In the genomic region with DNA sequence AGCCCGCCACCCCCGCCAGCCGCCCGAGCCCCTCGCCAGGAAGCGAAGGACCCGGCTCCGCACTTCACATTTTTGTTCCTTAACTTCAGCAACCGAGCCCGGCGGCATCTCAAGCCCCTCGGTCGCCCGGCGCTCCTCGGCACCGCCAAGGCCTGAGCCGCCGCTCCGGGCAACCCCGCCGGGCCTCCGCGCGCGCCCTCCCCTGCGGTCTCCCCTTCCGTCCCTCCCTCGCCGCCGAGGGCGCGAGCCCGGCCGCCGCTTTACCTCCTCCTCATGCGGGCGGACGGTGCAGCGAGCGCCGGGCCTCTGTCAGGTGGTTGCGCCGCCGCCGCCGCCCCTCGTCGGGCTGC, we compare ENCODE assay signal across 8 mouse cellular contexts. TPM values are rescaled to one million over a fixed set of nuclear protein-coding genes. Genes with fewer than 3 reads are reported as not detected.
DNase-seq lines count a peak whose midpoint lies in the region; ATAC-seq and TF ChIP-seq lines count a peak whose summit lies in the region.

No protein-coding gene starts in this region.

- no peak for TF ChIP-seq POLR2A in bone marrow, adult 2 months (IDR thresholded peaks at IDR 0.05; ENCODE audit: borderline replicate concordance, control insufficient read depth, low read depth, low read length)

- H3K4me2 ChIP-seq in forebrain, embryonic 16.5 days (ENCODE audit: low read length), result peak overlapping the region; percentile 62
- H3K4me2 ChIP-seq in intestine, postnatal 0 days (replicated peaks; ENCODE audit: low read depth), result peak overlapping the region; percentile 84
- H3K4me2 ChIP-seq in midbrain, postnatal 0 days (ENCODE audit: low read depth, low read length, poor library complexity, severe bottlenecking), result peak overlapping the region; percentile 58

- peak overlapping the region; percentile 92 for H3K9ac ChIP-seq in forebrain, embryonic 16.5 days (replicated peaks; ENCODE audit: low read depth, low read length)
- peak overlapping the region; percentile 96 for H3K9ac ChIP-seq in intestine, postnatal 0 days (ENCODE audit: low read depth, low read length)
- peak overlapping the region; percentile 86 for H3K9ac ChIP-seq in midbrain, postnatal 0 days (replicated peaks; ENCODE audit: low read length, poor library complexity, severe bottlenecking)

- H3K36me3 ChIP-seq in forebrain, embryonic 16.5 days (ENCODE audit: control insufficient read depth, insufficient read depth), result no peaks in the 10 kb centered on the region
- H3K36me3 ChIP-seq in intestine, postnatal 0 days (ENCODE audit: control insufficient read depth, insufficient read depth), result no peaks in the 10 kb centered on the region
- H3K36me3 ChIP-seq in midbrain, postnatal 0 days (ENCODE audit: insufficient read depth, low read length), result no peaks in the 10 kb centered on the region

- no peaks in the 10 kb centered on the region for H3K27me3 ChIP-seq in forebrain, embryonic 16.5 days (replicated peaks; ENCODE audit: control insufficient read depth, insufficient read depth, low read length)
- no peaks in the 10 kb centered on the region for H3K27me3 ChIP-seq in intestine, postnatal 0 days (replicated peaks; ENCODE audit: control insufficient read depth, insufficient read depth, low read length)
- no peaks in the 10 kb centered on the region for H3K27me3 ChIP-seq in midbrain, postnatal 0 days (ENCODE audit: insufficient read depth, low read length)

- ATAC-seq in forebrain, embryonic 16.5 days, result peak; percentile 69
- peak; percentile 49 for ATAC-seq in intestine, postnatal 0 days
- no peak for ATAC-seq in midbrain, postnatal 0 days (ENCODE audit: low FRiP score)

- 1% methylated on average over 49 of the region's 49 CpGs for WGBS in bone marrow, adult 2 months
- under 1% methylated on average over 45 of the region's 49 CpGs for WGBS in forebrain, embryonic 16.5 days
- under 1% methylated on average over 39 of the region's 49 CpGs for WGBS in intestine, postnatal 0 days
- under 1% methylated on average over 35 of the region's 49 CpGs for WGBS in midbrain, postnatal 0 days

- no peak for DNase-seq in left cerebral cortex, adult 2 months (ENCODE audit: extremely low spot score in 1 of 2, low spot score in 2 of 2)
- no peak for DNase-seq in left cerebral cortex, postnatal 4 days
- no peak for DNase-seq in midbrain, postnatal 0 days (ENCODE audit: low spot score)
- DNase-seq in thymus, postnatal 14 days, result peak; percentile 77
- no peak for DNase-seq in adipocyte (ENCODE audit: low spot score)

- no peaks in the 10 kb centered on the region for H3K9me3 ChIP-seq in forebrain, embryonic 16.5 days (ENCODE audit: control insufficient read depth, low read length)
- H3K9me3 ChIP-seq in intestine, postnatal 0 days (ENCODE audit: control insufficient read depth), result no peaks in the 10 kb centered on the region
- no peaks in the 10 kb centered on the region for H3K9me3 ChIP-seq in midbrain, postnatal 0 days (ENCODE audit: low read length)

- peak overlapping the region; percentile 84 for H3K4me3 ChIP-seq in left cerebral cortex, adult 2 months
- peak overlapping the region; percentile 74 for H3K4me3 ChIP-seq in bone marrow, adult 2 months (replicated peaks; ENCODE audit: control insufficient read depth, low read depth, low read length)
- H3K4me3 ChIP-seq in forebrain, embryonic 16.5 days (replicated peaks; ENCODE audit: low read length), result peak overlapping the region; percentile 99
- peak overlapping the region; percentile 98 for H3K4me3 ChIP-seq in intestine, postnatal 0 days (ENCODE audit: low read depth, low read length)
- peak overlapping the region; percentile 98 for H3K4me3 ChIP-seq in midbrain, postnatal 0 days (ENCODE audit: low read depth, low read length)

- intact Hi-C loops in left cerebral cortex, adult 2 months (cut with DNase I), result loop anchor here (1.0 to 10.0 kb wide), 4 partner anchors 160 to 360 kb away; partner anchors contain the start of genes Rfc1, Smim14, Ube2k and Ugdh
- intact Hi-C loops in left cerebral cortex, postnatal 4 days (cut with DNase I), result no loop called here

- H3K27ac ChIP-seq in left cerebral cortex, adult 2 months, result peak overlapping the region; percentile 75
- H3K27ac ChIP-seq in bone marrow, adult 2 months (ENCODE audit: control insufficient read depth, insufficient read depth, low read depth, low read length, poor library complexity), result peak overlapping the region; percentile 99
- peak overlapping the region; percentile 93 for H3K27ac ChIP-seq in forebrain, embryonic 16.5 days (ENCODE audit: low read length)
- peak overlapping the region; percentile 97 for H3K27ac ChIP-seq in intestine, postnatal 0 days (ENCODE audit: low read depth, low read length)
- peak overlapping the region; percentile 80 for H3K27ac ChIP-seq in midbrain, postnatal 0 days (ENCODE audit: low read depth, low read length)

- no peak for TF ChIP-seq CTCF in left cerebral cortex, adult 2 months (IDR thresholded peaks at IDR 0.05)
- no peak for TF ChIP-seq CTCF in bone marrow, adult 2 months (IDR thresholded peaks at IDR 0.05; ENCODE audit: control insufficient read depth, insufficient read depth, low read length)
- TF ChIP-seq CTCF in intestine, postnatal 0 days (IDR thresholded peaks at IDR 0.05; ENCODE audit: low read depth), result no peak
- TF ChIP-seq CTCF in midbrain, postnatal 0 days (IDR thresholded peaks at IDR 0.05), result no peak

- H3K4me1 ChIP-seq in bone marrow, adult 2 months (ENCODE audit: control insufficient read depth, insufficient read depth, low read length), result peaks cover 4% of the 10 kb centered on the region
- peaks cover 16% of the 10 kb centered on the region for H3K4me1 ChIP-seq in forebrain, embryonic 16.5 days (replicated peaks; ENCODE audit: control insufficient read depth, insufficient read depth, low read length)
- H3K4me1 ChIP-seq in intestine, postnatal 0 days (replicated peaks; ENCODE audit: control insufficient read depth, insufficient read depth, low read length), result 0 out of 2 replicates have a peak, but pooled peaks cover 3% of the 10 kb centered on the region
- H3K4me1 ChIP-seq in midbrain, postnatal 0 days (ENCODE audit: insufficient read depth, low read length), result peaks cover 5% of the 10 kb centered on the region; the same call in 1 of the 2 replicates

RNA-seq across cellular contexts. Expression of gene Pds5a, which starts 0.6 kb away (rescaled TPM):
- total RNA-seq in left cerebral cortex, adult 2 months (2021), result 10 to 100 TPM; 77.8 to 79.1 TPM
- total RNA-seq in left cerebral cortex, postnatal 4 days (2021), result 100 to 1,000 TPM in 1 of 2 experiments, 10 to 100 TPM in 1; 89.8 to 106 TPM
- polyA plus RNA-seq in bone marrow, adult 2 months (2011; ENCODE audit: insufficient read depth, insufficient read length, low replicate concordance, missing spikeins), result 61.1 and 72.3 TPM in 2 replicates
- polyA plus RNA-seq in forebrain, embryonic 16.5 days (2015; fragmentation: Nextera tagmentation; extraction: Ambion mirVana), result 62.8 and 64.0 TPM in 2 replicates
- polyA plus RNA-seq in intestine, postnatal 0 days (2015; fragmentation: Nextera tagmentation; extraction: Ambion mirVana), result 21.1 and 26.3 TPM in 2 replicates
- 66.5 and 78.7 TPM in 2 replicates for total RNA-seq in midbrain, postnatal 0 days (2014; rRNA removed)
- polyA plus RNA-seq in midbrain, postnatal 0 days (2015; fragmentation: Nextera tagmentation; extraction: Ambion mirVana), result 16.5 and 21.2 TPM in 2 replicates
